Mouse (Mus musculus) forebrain, embryonic 15.5 days (tissue): ENCODE results near the gene Adh5. TPM values are rescaled to one million over a fixed set of nuclear protein-coding genes. Genes with fewer than 3 reads are reported as not detected.
"Not testable (repeated sequence)": the region's sequence is repeated elsewhere in the genome, so short reads cannot be mapped to it uniquely, and the experiment has no call there.

Experiments
- ATAC-seq: fragments of 200-750 bp; cut with Nextera tagmentation; replicated peaks from 2 replicates; pipeline ENCODE4 v1.8.0; 2017; ENCODE audit warnings: mild to moderate bottlenecking, moderate TSS enrichment, moderate library complexity
- H3K27ac ChIP-seq: fragments of 300-500 bp; sonication (generic); replicated peaks from 2 replicates; pipeline ENCODE4 v1.5.1; 2015; ENCODE audit warnings: mild to moderate bottlenecking, inconsistent platforms
- H3K27me3 ChIP-seq: fragments of 300-500 bp; sonication (generic); 2 replicates; pipeline ENCODE4 v1.6.1; 2015; ENCODE audit warnings: inconsistent platforms
- H3K36me3 ChIP-seq: fragments of 300-500 bp; sonication (generic); 2 replicates; pipeline ENCODE4 v1.6.1; 2015; ENCODE audit warnings: mild to moderate bottlenecking, inconsistent platforms
- H3K4me1 ChIP-seq: fragments of 300-500 bp; sonication (generic); 2 replicates; pipeline ENCODE4 v1.6.1; 2015; ENCODE audit warnings: inconsistent platforms
- H3K4me2 ChIP-seq: fragments of 300-500 bp; sonication (generic); replicated peaks from 2 replicates; pipeline ENCODE4 v1.6.1; 2015; ENCODE audit warnings: mild to moderate bottlenecking, inconsistent platforms
- H3K4me3 ChIP-seq: fragments of 300-500 bp; sonication (generic); 2 replicates; pipeline ENCODE4 v1.5.1; 2015; ENCODE audit warnings: mild to moderate bottlenecking, inconsistent platforms
- H3K9ac ChIP-seq: fragments of 300-500 bp; sonication (generic); replicated peaks from 2 replicates; pipeline ENCODE4 v1.6.1; 2015; ENCODE audit warnings: mild to moderate bottlenecking, inconsistent platforms
- H3K9me3 ChIP-seq: fragments of 300-500 bp; sonication (generic); 2 replicates; pipeline ENCODE4 v1.6.1; 2016; ENCODE audit warnings: inconsistent platforms
- WGBS: fragments of 180-500 bp; shearing (Covaris S2); methylation state at CpG from one replicate; pipeline ENCODE4 v1.1.7; 2015; ENCODE audit warnings: mixed read lengths; 5-methylcytosine and 5-hydroxymethylcytosine counted together
- polyA plus RNA-seq: library from polyadenylated mRNA; unstranded; fragments of >200 nt; fragmentation: Nextera tagmentation; extraction: Ambion mirVana; gene quantifications from 2 replicates; pipeline ENCODE4 v1.2.1, GENCODE M21; 2015

The Adh5 gene
- polyA plus RNA-seq, 1 experiment from 2014 or later, result 257 TPM

DNA sequence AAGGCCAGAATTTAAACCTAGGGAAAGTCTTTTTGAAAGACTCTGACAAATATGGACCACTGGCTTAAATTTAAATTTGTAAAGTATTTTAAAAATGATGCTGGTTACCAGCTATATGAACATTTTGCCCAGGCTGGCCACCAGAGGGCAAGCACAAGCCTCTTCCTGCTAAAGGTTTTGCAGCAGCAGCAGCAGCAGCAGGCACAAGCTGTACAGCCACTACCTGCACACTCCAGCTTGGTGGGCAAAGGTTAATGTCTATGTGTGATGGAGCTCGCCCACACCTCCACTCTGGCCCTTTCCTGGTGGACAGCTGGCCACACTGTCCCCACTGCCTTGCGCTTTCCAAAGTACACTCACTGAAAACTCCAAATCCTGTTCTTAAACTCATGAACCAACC, 20.2 kb downstream of the Adh5 start:
- no peak overlapping the region for H3K9ac ChIP-seq
- no peaks in the 10 kb centered on the region for H3K27me3 ChIP-seq
- H3K36me3 ChIP-seq, result peaks cover 71% of the 10 kb centered on the region
- no peak overlapping the region for H3K4me3 ChIP-seq
- 82% methylated on average over 2 of the region's 2 CpGs for WGBS
- peak; percentile 47 for ATAC-seq
- no peaks in the 10 kb centered on the region for H3K9me3 ChIP-seq
- no peaks in the 10 kb centered on the region for H3K4me1 ChIP-seq
- no peak overlapping the region for H3K4me2 ChIP-seq
- H3K27ac ChIP-seq, result no peak overlapping the region

DNA sequence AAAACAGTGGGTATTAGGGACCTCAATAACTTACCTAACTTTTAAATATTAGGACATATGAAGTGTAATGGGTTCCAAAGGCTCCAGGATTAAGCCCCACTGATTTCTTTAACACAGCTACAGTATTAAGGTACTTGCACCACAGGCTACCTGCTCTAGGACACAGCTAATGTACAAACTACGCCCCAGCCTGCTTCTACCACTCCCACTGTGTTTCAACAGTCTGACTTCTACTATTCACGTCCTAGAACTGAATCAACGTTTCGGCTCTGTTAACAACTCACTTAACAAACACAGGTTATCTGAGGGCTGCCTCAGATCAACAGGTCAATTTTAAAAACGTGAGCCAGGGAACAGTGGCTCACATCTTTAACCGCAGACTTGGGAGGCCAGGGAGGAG, 20.9 kb downstream of the Adh5 start:
- WGBS, result 91% methylated on average over 6 of the region's 6 CpGs
- Histone ChIP-seq H3K36me3 (peaks cover 71% of the 10 kb centered on the region), H3K27me3 (no peaks in the 10 kb centered on the region), H3K4me1 (no peaks in the 10 kb centered on the region), H3K9ac (no peak overlapping the region), H3K4me2 (no peak overlapping the region), H3K9me3 (no peaks in the 10 kb centered on the region), H3K4me3 (no peak overlapping the region), H3K27ac (no peak overlapping the region)
- ATAC-seq, result no peak

DNA sequence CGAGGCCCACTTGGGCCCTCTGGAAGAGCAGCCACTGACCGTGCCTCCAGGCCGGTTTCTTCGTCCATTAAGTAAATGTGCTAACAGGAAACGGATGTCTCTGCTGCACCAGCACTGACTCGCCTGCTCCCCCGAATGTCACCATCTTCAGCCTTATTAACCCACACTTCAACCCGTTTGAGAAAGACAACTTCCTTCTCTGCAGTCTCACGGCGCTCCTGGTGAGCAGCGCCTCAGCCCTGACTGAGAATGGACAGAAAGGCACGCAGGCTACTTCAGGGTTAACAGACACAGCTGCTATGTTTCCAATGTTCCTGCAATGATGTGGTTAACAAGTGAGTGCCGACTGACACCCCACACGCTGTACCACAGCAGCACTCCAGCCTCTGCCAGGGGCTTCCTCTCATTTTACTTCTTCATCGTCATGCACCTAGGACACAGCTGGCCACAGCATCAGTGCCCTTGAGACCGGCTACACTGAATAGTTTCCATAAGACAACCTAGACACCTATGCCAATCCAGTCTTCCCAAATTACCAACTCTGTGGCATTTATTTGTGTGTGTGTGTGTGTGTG, 21.8 kb downstream of the Adh5 start:
- Histone ChIP-seq H3K36me3 (peaks cover 66% of the 10 kb centered on the region), H3K4me3 (no peak overlapping the region), H3K27ac (no peak overlapping the region), H3K27me3 (no peaks in the 10 kb centered on the region), H3K9ac (no peak overlapping the region), H3K4me2 (no peak overlapping the region), H3K4me1 (no peaks in the 10 kb centered on the region), H3K9me3 (no peaks in the 10 kb centered on the region)
- no peak for ATAC-seq
- 87% methylated on average over 16 of the region's 16 CpGs for WGBS

DNA sequence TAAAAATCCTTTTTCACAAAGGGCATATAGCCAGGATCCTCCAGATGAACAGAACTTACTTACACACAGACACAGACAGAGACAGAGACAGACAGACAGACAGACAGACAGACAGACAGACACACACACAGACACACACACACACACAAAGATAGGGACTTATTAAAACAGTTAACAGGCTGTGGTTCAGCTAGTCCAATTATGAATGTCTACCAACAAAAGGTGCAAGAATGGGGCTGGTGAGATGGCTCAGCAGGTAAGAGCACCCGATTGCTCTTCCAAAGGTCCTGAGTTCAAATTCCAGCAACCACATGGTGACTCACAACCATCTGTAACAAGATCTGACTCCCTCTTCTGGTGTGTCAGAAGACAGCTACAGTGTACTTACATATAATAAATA, 23.8 kb downstream of the Adh5 start:
- H3K27ac ChIP-seq, H3K4me3 ChIP-seq, H3K9ac ChIP-seq, H3K4me1 ChIP-seq, ATAC-seq, H3K27me3 ChIP-seq, H3K4me2 ChIP-seq, H3K9me3 ChIP-seq: not testable (repeated sequence)
- WGBS, result 79% methylated on average over 1 of the region's 1 CpGs
- peaks cover 71% of the 10 kb centered on the region for H3K36me3 ChIP-seq

GRCm38 (mm10) chr3:138471066-138471465, 28.2 kb downstream of the Adh5 start:
- 92% methylated on average over 3 of the region's 3 CpGs for WGBS
- Histone ChIP-seq H3K9ac (no peak overlapping the region), H3K4me1 (no peaks in the 10 kb centered on the region), H3K4me3 (no peak overlapping the region), H3K9me3 (no peaks in the 10 kb centered on the region), H3K36me3 (peaks cover 50% of the 10 kb centered on the region), H3K27ac (no peak overlapping the region), H3K4me2 (no peak overlapping the region), H3K27me3 (no peaks in the 10 kb centered on the region)
- no peak for ATAC-seq

DNA sequence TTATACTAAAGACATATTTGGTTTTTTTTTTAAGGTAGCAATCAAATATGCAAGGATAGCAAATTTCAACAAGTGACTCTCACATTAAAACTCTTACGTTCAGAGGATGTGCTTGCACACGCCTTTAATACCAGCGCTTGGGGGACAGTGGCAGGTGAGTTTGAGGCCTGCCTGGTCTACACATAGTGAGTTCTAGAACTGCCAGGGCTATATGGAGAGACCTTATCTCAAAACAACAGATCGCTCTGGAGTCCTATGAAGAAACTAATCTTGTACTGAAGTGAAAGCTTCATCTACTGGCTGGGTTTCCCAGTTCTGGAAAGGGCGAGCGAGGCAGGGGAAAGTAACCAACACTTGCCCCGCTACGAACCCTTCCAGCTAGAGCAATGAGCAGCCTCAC, 36.6 kb downstream of the Adh5 start:
- no peak for ATAC-seq
- H3K9ac ChIP-seq, result no peak overlapping the region
- H3K27me3 ChIP-seq, result no peaks in the 10 kb centered on the region
- peaks cover 21% of the 10 kb centered on the region for H3K36me3 ChIP-seq
- no peaks in the 10 kb centered on the region; the same call in 1 of the 2 replicates for H3K4me1 ChIP-seq
- H3K4me3 ChIP-seq, result no peak overlapping the region
- 97% methylated on average over 8 of the region's 8 CpGs for WGBS
- no peak overlapping the region for H3K4me2 ChIP-seq
- H3K27ac ChIP-seq, result no peak overlapping the region
- H3K9me3 ChIP-seq, result no peaks in the 10 kb centered on the region

GRCm38 (mm10) chr3:138481526-138482284, 38.8 kb downstream of the Adh5 start:
- Histone ChIP-seq H3K4me2 (no peak overlapping the region), H3K36me3 (peaks cover 34% of the 10 kb centered on the region), H3K9me3 (no peaks in the 10 kb centered on the region), H3K9ac (no peak overlapping the region), H3K27me3 (no peaks in the 10 kb centered on the region), H3K4me3 (no peak overlapping the region), H3K27ac (no peak overlapping the region), H3K4me1 (no peaks in the 10 kb centered on the region; the same call in 1 of the 2 replicates)
- 51% methylated on average over 14 of the region's 14 CpGs for WGBS
- no peak for ATAC-seq

DNA sequence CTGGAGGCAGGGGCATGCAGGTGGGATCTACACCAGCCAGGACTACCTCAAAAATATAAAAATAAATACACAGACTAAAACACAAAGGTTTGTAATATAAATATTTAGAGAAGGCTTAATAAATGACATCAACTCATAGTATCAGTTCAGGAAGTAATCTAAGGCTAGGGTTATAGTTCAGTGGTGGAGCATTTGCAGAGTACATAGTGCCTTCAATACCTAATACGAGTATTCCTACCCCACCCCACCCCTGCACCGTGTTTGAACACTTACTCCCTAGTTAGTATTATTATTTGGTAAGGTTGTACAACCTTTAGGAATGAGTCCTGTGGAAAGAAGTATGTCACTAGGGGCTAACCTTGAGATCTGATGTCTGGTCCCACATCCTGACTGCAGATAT, 40.3 kb downstream of the Adh5 start:
- H3K36me3 ChIP-seq, result peaks cover 30% of the 10 kb centered on the region
- no peak overlapping the region for H3K4me2 ChIP-seq
- no peak overlapping the region for H3K4me3 ChIP-seq
- H3K27me3 ChIP-seq, result no peaks in the 10 kb centered on the region
- 98% methylated on average over 2 of the region's 2 CpGs for WGBS
- no peak overlapping the region for H3K27ac ChIP-seq
- H3K9ac ChIP-seq, result no peak overlapping the region
- peaks cover 8% of the 10 kb centered on the region for H3K4me1 ChIP-seq
- ATAC-seq, result no peak
- H3K9me3 ChIP-seq, result no peaks in the 10 kb centered on the region

DNA sequence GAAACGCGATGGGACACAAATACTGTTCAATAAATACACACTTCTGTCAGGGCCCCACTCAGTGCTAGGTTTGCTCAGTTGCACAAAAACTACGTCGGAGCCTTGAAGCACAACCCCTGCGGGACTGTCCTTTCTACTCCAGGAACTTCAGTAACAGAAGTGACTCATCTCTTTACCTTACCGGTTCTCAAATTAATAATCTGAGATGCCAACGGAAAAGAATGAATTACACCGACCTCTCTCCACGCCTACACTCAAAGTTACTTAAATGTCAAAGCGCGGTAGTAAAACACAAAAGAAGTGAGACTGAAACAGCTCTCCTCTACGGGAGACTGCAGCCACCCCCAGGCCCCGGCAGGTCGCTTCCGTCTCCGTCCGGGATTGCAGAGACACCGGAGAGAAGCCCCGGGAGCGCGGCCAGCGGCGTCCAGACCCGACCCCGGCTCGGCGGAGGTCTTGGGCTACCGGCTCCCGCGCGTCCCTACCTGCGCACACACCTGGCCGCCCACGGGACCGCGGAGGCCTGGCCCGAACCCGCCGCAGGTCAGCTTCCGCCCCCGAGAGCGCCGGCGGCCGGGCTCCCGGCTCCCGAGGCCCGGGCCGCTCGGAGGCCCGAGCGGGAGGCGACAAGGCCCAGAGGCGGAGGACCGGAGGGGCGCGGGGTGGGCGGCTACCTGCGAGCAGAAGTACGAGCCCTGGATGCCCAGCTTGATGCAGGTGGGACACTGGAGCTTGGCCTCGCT, 45.9 kb downstream of the Adh5 start:
- Histone ChIP-seq H3K4me1 (peaks cover 14% of the 10 kb centered on the region), H3K36me3 (peaks cover 13% of the 10 kb centered on the region; the same call in 1 of the 2 replicates), H3K27me3 (no peaks in the 10 kb centered on the region), H3K4me2 (peak overlapping the region; percentile 68), H3K9ac (peak overlapping the region; percentile 76), H3K27ac (peak overlapping the region; percentile 80), H3K9me3 (no peaks in the 10 kb centered on the region), H3K4me3 (peak overlapping the region; percentile 81)
- WGBS, result under 1% methylated on average over 61 of the region's 61 CpGs
- peak; percentile 39 for ATAC-seq

DNA sequence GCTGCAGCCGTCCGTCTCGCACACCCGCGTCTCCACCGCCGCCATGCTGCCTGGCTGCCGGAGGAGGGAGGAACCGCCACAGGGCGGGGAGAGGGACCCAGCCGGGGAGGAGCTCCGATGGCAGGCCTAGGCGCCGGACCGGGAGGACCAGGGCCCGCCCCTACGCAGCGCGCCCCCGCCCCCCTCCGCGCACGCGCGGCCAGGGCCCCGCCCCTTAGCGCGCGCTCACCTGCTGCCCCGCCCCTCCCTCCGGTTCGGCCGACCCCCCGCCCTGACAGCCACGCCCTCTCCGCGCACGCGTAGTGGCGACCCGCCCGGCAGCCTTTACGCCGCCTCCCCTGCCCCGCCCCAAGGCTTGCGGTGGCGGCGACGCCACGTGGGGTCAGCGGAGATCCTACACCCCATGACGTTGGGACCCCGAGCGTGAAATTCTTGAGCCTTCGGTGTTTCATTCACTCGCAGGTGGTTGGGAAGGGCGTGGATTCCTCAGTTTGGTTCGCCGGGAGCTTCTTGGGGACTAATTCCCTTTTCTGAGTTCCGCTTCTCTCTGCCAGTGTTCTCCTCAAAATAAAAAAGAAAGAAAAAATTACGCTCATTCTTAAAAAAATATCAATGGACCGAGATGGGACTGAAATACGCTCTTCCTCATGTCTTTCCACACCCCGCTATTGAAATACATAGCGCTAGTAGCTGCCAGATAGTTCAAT, 46.6 kb downstream of the Adh5 start, which contains the start of gene Metap1:
Gene Metap1, minus strand, starts transcription at position 189 of the 707 bp plus-strand sequence.
- peak within 1 kb of the TSS; percentile 76 for H3K9ac ChIP-seq
- peaks cover 13% of the 10 kb centered on the region; the same call in 1 of the 2 replicates for H3K36me3 ChIP-seq
- peaks cover 14% of the 10 kb centered on the region for H3K4me1 ChIP-seq
- H3K4me3 ChIP-seq, result peak within 1 kb of the TSS; percentile 81
- no peaks in the 10 kb centered on the region for H3K27me3 ChIP-seq
- WGBS, result under 1% methylated on average over 63 of the region's 65 CpGs
- H3K27ac ChIP-seq, result peak within 1 kb of the TSS; percentile 80
- ATAC-seq, result peak; percentile 99
- no peaks in the 10 kb centered on the region for H3K9me3 ChIP-seq
- peak within 1 kb of the TSS; percentile 68 for H3K4me2 ChIP-seq

- Histone ChIP-seq H3K27me3 (no peaks in the 10 kb centered on the region), H3K4me2 (peak overlapping the region; percentile 68), H3K9me3 (no peaks in the 10 kb centered on the region), H3K4me3 (peak overlapping the region; percentile 81), H3K4me1 (peaks cover 14% of the 10 kb centered on the region), H3K36me3 (peaks cover 8% of the 10 kb centered on the region; the same call in 1 of the 2 replicates), H3K27ac (peak overlapping the region; percentile 80; the same call in 1 of the 2 replicates), H3K9ac (peak overlapping the region; percentile 61)
- 22% methylated on average over 6 of the region's 6 CpGs for WGBS
- peak; percentile 21 for ATAC-seq
These were observed 47.1 kb downstream of the Adh5 start for GRCm38 (mm10) chr3:138490034-138490337.

DNA sequence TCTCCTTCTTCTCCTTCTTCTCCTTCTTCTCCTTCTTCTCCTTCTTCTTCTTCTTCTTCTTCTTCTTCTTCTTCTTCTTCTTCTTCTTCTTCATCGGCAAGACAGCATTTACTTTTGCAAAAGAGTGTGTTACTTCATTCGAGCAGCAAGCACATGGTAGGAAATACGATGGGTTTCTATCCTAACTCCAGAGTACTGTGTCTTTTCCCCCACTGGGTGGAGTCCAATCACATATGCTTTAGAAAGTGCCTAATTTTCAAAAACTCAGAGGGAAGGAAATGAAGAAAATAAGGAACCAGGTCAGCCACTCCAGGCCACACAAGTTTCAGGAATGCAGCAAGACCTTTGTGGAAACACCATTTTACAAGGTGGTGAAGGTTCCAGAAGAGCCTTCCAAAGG, 50.8 kb downstream of the Adh5 start:
- ATAC-seq, result no peak
- Histone ChIP-seq H3K9ac (no peak overlapping the region), H3K9me3 (no peaks in the 10 kb centered on the region), H3K27me3 (no peaks in the 10 kb centered on the region), H3K27ac (no peak overlapping the region), H3K4me2 (no peak overlapping the region), H3K36me3 (no peaks in the 10 kb centered on the region), H3K4me3 (no peak overlapping the region), H3K4me1 (0 out of 2 replicates have a peak, but pooled peaks cover 3% of the 10 kb centered on the region)
- WGBS, result 83% methylated on average over 3 of the region's 3 CpGs
